Mouse (Mus musculus) right cerebral cortex, adult 2 months (tissue): ENCODE measurements at regions not wholly inside any gene's neighbourhood (a gene's known extent, or its start where the extent isn't known, plus 50 kb on each side); places are given as distances from the start of the nearest gene placed in this dataset.

ENCODE experiments used
- DNase-seq, 2 experiments: peaks; one replicate each; pipeline ENCODE4 v3.0.0; 2021 to 2022; ENCODE audit warnings: low spot score in 2 of 2

DNA sequence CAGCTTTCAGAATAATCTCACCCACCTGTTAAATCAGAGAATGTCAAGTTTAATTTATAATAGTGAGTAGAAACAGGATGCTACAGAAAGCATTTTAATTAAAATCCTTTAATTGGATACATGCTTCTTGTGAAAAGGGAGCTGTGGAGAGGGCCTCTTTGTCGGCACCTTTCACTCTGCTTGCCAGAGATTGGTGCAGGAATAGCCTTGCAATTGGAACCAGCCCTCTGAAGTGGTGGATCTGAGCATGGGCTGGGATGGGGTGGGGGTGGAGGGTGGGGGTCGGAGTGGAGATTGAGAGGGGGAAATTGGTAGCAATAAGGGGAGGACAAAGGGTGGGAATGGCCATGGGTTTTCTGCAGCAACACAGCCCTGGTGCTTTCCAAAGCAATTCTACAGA, 207.2 kb downstream of the Tbx15 start:
- no peak for DNase-seq

DNA sequence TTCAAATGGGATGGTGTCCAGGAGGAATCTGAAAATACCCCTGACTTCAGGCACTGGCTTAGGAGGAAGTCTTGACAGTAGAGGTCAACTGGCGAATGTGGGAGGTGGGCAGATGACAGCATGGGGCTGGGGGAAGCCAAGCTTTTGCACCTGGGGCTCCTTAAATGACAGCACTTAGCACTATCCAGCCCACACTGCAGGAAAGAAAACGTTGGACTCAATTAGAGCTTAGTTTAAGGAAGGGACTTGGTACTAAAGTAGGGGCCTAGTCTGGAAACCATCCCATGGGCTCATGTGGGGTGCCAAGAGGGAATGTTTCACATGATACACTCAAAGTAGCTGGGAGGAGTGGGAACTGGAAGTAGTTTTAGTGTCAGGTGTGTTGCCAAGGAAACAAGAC, 207.6 kb downstream of the Tbx15 start:
- no peak for DNase-seq

DNA sequence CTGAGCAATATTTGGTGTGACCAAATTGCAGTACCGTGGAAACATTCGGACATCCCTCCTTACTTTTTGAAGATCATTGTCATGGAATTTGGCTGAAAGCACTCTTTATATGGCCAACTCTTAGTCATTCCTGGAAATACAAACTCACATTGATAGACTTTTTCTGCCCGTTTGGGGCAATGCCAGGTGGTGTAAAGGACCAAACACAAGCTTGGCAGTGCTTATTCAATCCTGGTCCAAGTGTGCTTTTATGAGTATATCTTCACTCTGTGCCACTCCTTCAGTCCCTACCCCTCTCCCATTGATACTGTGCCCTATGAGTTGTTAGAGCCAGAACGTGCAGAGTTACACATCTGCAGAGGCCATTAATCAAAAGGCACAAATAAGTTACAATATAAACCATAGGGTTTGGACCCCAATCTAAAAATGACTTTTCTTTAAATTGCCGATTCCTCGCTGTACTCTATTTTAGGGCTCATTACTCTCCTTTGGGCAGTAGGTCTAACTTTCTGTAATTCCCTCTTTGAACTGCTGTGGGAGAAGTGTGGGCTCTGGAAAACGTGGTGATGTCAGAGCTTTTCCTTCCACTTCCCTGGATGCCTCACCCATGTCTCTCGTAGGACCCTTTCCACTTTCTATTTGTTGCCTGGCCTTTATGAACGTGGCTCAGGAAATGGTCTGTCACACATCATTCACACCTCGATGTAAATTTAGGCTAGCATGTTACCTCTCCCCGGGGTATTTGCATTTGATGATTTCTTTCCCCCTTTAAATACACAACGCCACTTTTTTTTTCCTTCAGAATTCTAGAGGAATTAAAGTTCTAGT, 219.1 kb downstream of the Tbx15 start:
- DNase-seq, result no peak

DNA sequence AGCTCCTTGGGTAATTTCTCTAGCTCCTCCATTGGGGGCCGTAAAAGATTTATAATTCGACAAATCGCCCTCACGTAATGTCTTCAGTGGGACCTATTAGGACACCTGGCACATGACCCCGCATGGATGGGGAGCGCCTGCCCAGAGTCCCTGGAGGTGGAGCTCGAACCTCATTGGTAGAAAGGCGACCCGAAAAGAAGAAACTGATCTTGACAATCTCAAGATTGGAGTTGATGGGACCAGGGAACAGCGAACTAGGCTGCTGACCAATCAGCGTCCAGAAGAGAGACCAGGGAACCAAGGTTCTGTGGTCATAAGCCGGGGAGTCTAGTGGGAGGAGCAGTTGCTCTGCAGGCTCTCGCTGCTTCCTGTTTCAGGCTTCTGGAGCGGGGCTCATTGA, 259.8 kb downstream of the Tbx15 start:
- no peak for DNase-seq

DNA sequence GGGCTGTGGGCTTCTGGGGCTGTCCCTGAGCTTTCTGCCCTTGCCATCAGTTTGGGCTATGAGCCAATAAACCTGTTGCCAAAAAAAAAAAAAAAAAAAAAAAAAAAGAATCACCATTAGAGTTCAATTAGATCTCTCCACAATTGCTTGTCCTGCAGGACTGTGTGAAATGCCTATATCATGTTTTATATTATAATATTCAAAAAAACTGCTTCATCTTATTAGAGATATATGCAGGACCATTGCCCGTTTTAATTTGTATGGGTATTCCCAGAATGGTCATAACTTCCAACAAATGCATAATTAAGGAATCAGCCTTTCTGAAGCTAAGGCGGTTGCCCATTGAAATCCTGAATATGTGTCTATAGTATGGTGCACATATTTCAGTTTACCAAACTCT, 264.6 kb downstream of the Tbx15 start:
- DNase-seq, result no peak

DNA sequence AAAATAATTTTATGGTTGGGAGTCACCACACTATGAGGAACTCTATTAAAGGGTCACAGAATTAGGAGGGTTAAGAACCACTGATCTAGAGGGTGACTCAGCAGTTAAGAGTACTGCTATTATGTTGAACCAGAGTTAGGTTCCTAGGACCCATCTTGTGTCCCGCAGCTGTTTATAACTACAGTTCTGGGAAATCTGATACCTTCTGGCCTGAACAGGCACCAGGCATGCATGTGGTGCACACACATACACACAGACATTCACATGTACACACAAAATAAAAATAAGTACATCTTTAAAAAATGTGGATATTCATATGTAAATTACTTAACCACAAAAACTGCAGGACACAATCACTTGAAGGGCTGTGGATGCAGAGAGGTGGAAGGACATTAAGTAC, 272.1 kb downstream of the Tbx15 start:
- DNase-seq, result no peak

DNA sequence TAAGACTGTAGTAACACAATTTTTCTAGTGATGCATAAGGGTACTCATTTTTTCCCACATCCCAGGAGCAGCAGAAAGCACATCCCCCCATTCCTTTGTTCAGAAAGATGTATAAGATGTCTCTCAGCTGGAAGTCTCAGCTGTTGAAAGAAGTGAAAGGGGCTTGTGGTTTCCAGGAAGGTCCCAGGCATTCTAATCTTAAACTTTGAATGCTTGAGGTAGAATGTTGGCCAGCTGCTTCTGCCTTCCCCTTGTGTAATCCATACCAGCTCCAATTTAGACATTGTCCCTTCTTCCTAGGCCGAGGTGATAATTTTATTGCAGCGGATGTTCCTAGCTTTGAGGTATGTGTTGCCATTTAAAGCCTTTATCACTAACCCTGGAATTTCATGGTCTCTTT, 272.8 kb downstream of the Tbx15 start:
- DNase-seq, result no peak

DNA sequence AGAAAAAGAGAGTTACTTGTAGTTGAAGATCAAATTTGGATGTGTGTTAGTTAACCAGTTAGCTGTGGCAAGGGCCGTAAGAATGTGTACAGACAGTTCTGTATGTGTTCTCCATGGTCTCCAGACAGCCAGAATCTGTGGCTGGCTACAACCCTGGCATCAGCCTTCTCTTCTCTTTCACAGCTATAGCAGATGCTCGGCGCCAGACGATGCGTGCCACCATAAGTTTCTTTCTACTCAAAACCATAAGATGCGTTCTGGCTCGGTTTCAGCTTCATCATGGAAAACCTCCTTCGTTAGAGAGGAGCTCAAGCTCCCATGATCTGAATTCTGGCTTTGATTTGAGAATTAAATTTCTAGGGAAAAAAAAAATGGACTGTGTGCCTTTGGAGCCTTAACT, 275.6 kb downstream of the Tbx15 start:
- DNase-seq, result peak; percentile 14 to 18

DNA sequence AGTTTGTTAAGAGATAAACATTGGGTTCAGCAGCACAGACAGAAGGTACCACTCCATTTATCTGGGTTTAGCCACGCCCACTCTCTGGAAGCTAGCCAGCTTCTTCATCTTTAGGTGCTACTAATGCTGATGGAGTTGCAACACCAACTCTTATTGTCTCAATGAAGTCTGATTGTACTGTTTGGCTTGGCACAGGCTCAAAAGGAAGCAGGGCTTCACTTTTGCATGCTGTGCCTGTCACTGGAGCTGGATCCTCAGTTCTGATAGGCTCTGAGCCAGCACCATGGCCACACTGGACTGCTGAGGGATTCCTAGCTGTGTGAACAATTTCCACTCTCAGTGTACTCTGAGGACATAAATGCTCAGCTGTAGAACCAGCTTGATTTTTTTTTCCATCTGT, 320.7 kb downstream of the Tbx15 start:
- DNase-seq, result no peak

DNA sequence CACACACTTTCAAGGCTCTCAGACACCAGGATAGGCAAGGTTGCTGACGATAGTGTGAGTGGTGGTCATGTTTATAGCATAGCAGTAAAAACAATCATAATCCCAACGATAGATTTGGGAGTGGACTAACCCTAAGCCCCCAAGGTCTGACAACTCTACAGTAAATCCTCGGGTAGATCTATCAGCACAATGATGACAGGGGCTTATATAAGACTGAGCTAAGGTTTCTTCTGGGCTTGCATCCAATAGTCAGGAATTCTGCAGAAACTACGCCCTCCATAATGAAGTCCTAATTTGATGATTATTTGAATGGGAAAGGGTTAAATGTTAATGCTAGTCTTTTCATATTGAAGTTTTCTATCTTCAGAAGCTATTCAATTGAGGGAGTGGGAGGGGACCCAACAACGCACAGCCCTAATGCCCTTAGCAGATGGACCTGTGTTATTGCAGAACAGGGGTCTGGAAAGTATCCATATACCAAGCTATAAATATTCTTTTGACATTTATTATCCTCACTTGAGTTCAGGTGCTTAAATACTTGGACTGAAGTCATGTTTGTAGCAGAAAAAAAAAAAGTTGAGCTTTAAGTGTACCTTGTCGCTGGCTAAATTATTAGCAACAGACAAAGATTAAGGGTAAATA, 311.8 kb upstream of the Spag17 start:
- DNase-seq, result no peak

DNA sequence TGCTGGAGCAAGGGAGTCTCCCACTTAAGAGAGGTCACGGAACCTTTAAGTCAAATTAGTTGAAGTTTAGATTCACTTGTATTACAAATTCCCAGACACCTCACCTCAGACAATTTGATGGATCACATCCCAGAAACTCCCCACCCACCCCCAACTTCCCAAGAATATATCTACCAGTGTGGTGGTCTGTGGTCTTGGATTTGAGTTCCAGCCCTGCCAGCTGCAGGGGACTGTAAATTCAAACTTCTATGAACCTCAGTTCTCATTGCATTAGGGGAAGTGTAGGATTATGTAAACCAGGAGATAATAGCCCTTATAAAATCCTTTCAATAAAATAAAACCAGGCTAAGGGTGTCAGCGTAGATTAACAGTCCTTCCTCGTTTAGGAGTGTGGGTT, 311.2 kb upstream of the Spag17 start:
- DNase-seq, result no peak

DNA sequence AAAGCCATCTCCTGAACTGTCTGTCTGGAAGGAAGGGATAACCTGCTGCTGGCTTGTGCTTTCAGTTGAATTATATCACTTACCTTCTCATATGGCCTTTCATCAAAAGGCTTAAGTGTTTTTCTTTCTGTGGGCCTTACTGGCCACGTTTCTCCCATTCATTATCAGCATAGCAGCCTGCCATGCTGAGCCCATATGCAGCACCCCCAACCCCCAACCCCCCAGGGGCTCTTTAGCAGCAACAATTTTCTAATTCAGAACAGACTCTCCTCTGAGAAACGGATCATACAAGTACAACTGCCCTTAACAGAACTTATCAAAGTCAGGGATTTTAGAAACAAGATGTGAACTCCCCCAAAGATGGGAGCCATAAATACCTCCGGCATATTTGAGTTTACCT, 282.5 kb upstream of the Spag17 start:
- no peak for DNase-seq

DNA sequence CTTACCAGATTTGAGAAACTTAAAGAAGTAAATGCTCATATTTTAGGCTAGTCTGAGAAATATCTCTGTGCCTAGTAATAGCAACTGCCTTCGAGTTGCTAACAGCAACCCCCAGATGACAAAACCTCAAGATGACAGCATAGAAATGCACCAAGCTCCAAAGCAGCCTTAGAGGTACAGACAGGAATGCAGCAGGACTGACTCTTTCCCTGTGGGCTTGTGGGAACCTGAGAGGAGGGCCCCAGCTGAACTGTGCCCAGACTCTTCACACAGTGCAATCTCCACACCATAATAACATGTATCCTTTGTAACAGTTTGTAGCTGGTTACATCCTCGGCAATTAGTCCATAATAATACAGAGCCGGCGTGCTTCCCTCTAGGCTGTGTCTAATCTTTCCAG, 252.9 kb upstream of the Spag17 start:
- peak; percentile 5 to 15 for DNase-seq

DNA sequence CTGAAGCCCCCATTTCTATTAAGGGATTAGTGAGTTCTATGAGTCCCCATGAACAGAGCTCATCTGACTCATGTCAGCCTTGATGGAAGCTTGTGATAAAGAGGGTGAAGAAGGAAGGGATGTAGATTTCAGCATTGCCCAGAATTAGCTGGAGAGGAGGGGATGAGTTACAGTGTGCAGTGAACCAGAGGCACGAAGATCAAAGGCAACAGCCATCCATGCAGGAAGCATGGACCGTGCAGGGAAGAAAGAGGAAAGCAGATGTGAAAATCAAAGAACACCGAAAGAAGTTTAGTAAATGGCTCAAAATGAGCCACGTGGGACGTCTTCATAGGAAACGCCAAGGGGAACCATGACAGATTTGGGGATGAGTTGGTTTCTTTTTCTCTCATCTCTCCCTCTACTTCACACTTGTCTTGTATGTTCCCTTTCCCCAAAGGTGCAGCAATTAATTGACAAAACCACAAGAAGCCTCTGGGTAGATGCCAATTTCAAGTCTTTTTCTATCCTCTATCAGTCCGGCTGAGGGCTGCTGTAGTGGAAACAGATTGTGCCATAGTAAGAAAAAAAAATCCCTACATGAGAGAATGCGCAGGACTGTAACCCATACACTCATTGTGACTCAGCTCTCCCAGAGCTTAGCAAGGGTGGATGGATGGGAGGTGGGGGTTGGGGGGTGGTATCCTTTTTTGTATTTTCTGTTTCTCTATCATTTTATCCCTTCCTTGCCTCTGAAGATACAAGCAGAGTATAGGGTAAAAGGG, 243.7 kb upstream of the Spag17 start:
- DNase-seq, result no peak

DNA sequence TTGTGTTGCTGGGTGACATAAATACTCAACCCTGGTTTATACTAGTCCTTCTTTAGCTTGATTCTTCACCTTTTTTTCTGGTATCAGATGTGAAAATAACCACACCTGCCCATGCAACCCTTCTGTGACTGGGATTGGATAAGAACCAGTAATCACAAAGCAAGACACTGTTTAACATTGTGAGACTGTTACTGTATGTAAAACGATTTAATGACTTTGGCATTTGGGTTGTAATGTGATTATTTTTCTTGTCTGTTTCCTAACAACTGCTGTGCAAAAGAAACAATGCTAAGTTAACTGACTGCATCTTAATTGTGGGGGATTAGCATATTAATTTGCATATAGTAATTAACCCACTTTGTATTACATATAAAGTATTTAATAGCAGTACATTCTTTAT, 240.3 kb upstream of the Spag17 start:
- DNase-seq, result no peak

DNA sequence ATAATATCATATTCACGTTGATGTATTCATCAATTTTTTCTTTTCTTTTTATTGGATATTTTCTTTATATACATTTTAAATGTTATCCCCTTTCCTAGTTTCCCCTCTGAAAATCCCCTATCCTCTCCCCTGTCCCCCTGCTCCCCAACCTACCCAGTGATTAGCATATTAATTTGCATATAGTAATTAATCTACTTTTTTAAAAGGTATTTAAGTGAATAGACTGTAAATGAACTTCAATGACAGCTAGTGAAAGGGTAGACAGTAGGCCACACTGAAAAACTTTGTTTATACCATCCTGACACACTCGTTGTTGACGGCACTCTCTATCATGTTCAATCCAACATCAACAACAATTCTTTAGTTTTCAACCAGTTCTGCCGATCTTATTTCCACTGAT, 239.9 kb upstream of the Spag17 start:
- no peak for DNase-seq

DNA sequence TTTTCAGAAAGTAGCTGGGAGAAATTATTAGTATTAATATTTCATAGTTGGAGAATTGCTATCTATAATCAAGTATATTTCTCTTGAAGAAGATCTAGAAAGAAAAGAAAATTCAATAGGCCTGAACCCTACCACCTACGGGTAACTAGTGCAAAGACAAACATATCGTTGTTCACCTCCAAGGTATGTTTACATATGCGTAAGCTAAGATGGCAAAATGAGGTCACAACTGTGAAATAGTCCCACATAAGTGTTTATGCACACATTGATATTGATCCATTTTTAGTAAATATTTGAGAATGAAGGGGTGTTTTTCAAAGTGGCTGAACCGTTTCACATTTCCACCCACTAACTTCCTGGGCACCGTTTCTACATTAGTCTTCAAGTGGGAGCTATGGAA, 227.6 kb upstream of the Spag17 start:
- no peak for DNase-seq

DNA sequence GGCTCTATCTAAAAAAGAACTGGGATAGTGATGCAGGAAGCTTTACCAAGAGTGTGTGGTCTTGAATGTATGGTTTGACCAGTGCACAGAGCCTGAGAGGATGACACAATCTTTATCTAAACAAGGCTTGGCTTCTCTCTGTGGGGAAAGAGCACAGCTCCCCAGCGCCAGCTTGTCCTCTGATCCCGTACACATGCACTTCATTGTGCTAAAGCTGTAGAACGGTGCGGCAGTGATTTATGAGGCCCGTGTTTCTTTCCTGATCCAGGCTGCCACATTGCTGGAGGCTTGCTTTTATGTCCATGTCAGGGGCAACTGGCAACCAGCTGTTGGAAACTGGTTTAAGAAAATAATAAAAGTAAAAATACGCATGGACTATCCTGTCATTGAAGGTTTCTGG, 221.4 kb upstream of the Spag17 start:
- no peak for DNase-seq

DNA sequence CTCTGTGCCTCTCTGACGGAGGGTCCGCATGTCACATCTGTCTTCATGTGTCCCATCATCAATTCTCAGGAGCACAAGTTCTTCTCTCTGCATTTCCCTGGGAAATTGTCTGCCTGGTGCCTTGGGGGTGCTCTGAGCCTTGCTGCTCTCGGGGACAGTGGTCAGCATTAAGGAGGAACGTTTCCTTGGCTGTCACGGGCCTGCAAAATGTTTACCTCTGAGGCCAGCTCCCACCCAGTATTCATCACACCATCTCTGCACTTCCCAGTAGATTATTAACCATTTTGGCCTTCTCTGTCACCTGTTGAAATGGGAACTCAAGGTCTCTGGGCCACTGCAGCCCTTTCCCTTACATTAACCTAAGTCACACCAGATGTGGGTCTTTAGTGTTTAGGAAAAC, 219.8 kb upstream of the Spag17 start:
- no peak for DNase-seq

DNA sequence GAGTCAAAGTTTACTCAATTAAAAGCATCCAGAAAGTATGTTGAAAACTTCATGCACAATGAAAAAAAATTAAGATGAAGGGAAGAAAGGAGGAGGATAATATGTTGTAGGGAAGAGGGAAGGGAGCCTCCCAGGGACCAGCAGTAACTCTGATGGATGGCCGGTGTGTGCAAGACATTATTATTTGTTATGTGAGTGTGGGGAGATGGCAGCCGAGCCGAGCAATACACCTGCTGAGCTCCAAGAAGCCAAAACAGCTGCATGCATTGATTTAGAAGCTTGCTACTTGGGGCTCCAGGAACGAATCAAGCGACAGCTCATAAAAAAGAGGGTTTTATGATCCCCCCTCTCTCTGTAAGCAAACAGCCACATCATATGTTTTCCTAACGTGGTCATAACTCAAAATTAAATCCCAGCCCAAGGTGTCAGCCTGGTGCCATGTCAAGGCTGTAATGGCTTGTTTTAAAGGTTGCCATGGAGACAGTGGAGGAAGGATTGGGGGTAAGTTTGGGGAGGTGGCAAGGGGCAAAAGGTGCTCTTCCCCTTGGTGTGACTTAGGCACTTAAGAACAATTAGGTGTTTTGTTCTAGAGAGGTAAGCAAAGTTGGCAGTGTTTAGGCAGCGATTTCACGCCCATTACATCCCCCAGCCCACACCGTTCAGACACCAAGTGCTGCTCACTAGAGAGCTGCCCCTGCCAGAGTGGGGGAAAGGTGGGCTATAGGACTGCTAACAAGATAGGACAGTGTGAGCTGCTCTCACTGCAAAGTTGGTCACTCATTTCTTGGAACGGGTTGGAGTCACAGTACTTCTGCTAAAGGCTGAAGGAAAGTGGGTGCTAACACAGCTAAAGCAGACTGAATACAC, 219.1 kb upstream of the Spag17 start:
- no peak for DNase-seq

DNA sequence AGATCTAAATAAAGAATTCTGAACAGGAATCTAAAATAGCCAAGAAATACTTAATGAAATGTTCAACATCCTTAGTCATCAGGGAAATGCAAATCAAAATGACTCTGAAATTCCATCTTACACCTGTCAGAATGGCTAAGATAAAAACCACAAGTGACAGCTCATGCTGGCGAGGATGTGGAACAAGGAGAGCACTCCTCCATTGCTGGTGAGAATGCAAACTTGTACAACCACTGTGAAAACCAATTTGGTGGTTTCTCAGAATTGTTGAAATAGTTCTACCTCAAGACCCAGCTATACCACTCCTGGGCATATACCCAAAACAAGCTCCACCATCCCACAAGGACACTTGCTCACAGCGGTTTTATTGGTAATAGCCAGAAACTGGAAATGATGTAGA, 211.1 kb upstream of the Spag17 start:
- DNase-seq, result no peak

DNA sequence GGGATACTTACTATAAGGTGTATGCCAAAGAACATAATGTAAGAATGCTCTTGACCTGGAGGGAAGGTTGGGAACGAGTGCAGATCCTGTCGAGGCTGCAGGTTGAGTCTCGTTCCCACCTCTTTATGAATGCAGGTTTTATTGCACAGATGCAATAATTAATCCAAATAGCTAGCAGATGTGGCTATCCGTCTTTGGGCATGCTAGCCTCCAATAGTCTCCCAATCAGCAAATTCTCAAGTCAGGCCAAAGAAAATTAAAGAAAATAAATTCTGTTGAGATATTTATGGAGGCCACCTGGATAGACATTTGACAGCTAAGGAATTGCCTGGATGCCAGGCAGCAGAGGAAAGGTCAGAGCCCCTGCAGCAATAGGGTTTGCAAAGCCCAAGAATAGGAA, 175.7 kb upstream of the Spag17 start:
- no peak for DNase-seq
